Mouse (Mus musculus) embryonic facial prominence, embryonic 11.5 days (tissue): ENCODE data around the gene Mrpl44. TPM values are rescaled to one million over a fixed set of nuclear protein-coding genes. Genes with fewer than 3 reads are reported as not detected.

Experiments
- ATAC-seq: fragments of 200-750 bp; cut with Nextera tagmentation; replicated peaks from 2 replicates; pipeline ENCODE4 v1.8.0; 2017; ENCODE audit warnings: low read depth; ENCODE audit not compliant: insufficient number of reproducible peaks, low FRiP score, low TSS enrichment
- DNase-seq: peaks from one replicate; pipeline ENCODE4 v3.0.0-alpha.2; 2015; ENCODE audit warnings: low spot score
- H3K27ac ChIP-seq: fragments of 300-500 bp; sonication (generic); replicated peaks from 2 replicates; pipeline ENCODE4 v1.5.1; 2014; ENCODE audit warnings: mild to moderate bottlenecking, low read depth, low read length, control low read depth
- H3K27me3 ChIP-seq: fragments of 300-500 bp; sonication (generic); 2 replicates; pipeline ENCODE4 v1.6.1; 2014; ENCODE audit warnings: mild to moderate bottlenecking, low read length, moderate library complexity, mixed read lengths; ENCODE audit not compliant: control insufficient read depth, insufficient read depth
- H3K36me3 ChIP-seq: fragments of 300-500 bp; sonication (generic); replicated peaks from 2 replicates; pipeline ENCODE4 v1.6.1; 2014; ENCODE audit warnings: low read depth, mild to moderate bottlenecking, low read length, moderate library complexity, mixed read lengths; ENCODE audit not compliant: control insufficient read depth, insufficient read depth
- H3K4me1 ChIP-seq: fragments of 300-500 bp; sonication (generic); 2 replicates; pipeline ENCODE4 v1.6.1; 2014; ENCODE audit warnings: low read length, mixed read lengths; ENCODE audit not compliant: control insufficient read depth, insufficient read depth
- H3K4me2 ChIP-seq: fragments of 300-500 bp; sonication (generic); 2 replicates; pipeline ENCODE4 v1.6.1; 2014; ENCODE audit warnings: low read depth, mild to moderate bottlenecking, control low read depth, low read length, moderate library complexity
- H3K4me3 ChIP-seq: fragments of 300-500 bp; sonication (generic); 2 replicates; pipeline ENCODE4 v1.5.1; 2014; ENCODE audit warnings: low read depth, low read length, control low read depth
- H3K9ac ChIP-seq: fragments of 300-500 bp; sonication (generic); replicated peaks from 2 replicates; pipeline ENCODE4 v1.6.1; 2014; ENCODE audit warnings: mild to moderate bottlenecking, control low read depth, low read length
- H3K9me3 ChIP-seq: fragments of 300-500 bp; sonication (generic); replicated peaks from 2 replicates; pipeline ENCODE4 v1.6.1; 2016; ENCODE audit warnings: mild to moderate bottlenecking, low read length, inconsistent platforms, mixed read lengths; ENCODE audit not compliant: control insufficient read depth
- WGBS: fragments of 180-500 bp; shearing (Covaris S2); extraction: QIAGEN DNeasy Blood & Tissue Kit; methylation state at CpG from one replicate; pipeline ENCODE4 v1.1.7; 2014; 5-methylcytosine and 5-hydroxymethylcytosine counted together
- polyA plus RNA-seq: library from polyadenylated mRNA; unstranded; fragments of >200 nt; fragmentation: Nextera tagmentation; extraction: Ambion mirVana; gene quantifications from 2 replicates; pipeline ENCODE4 v1.2.1, GENCODE M21; 2014

Mrpl44 gene
- polyA plus RNA-seq, 1 experiment from 2014 or later = 53.1 TPM

DNA sequence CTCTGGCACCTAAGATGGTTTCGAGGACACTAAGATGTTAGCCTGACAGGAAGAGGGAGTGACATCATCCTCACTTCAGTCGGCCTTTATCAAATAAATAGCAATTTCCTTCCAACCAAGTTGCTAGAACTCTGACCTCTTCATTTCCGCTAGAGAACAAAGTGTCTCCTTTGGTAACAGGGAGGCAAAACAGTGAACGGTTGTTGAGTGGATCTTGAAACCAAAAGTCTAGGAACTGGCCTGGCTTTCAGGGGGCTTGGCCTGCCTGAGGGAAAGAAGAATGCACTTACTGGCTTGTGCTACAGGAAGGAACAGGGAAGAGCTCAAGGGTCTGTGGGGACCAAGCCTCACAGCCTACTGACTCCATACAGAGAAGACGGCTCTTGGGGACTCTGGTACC lies 24.6 kb upstream of the Mrpl44 start:
- Histone ChIP-seq H3K9me3 (no peaks in the 10 kb centered on the region), H3K4me3 (no peak overlapping the region), H3K27ac (no peak overlapping the region), H3K4me2 (no peak overlapping the region), H3K4me1 (no peaks in the 10 kb centered on the region), H3K36me3 (no peaks in the 10 kb centered on the region), H3K27me3 (no peaks in the 10 kb centered on the region), H3K9ac (no peak overlapping the region)
- 57% methylated on average over 5 of the region's 5 CpGs for WGBS
- DNase-seq (peak; percentile 9), ATAC-seq (no peak)

DNA sequence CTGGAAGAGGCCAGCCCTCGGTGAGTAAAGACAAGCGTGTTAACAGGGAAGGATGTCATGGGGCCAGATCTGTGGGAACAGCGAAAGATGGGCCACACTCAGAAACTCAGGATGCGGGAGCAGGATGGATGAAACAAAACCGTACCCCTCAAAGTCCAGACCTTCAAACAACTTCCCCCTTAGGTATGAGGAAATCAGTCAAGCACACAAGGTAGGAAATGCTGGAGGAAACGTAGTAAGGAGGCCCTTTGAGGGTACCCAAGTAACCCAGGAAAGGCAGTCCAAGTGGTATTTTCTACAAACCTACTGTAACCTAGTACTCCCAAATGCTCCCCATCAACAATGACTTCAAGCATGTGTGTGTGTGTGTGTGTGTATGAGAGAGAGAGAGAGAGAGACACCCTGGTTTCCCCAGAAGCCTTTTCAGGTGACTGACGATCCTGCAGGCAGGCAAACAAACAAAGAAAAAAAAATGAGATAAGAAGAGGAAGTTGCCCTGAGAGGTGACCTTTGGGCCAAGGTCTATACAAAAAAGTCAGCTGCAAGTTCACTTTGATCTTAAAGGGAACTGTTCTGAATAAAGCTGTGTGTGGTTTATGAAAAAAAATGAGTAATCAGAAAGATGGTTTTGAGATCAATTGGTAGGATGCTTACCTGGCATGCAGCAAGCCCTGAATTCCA lies 23.7 kb upstream of the Mrpl44 start:
- 79% methylated on average over 7 of the region's 7 CpGs for WGBS
- H3K27ac ChIP-seq = no peak overlapping the region

DNA sequence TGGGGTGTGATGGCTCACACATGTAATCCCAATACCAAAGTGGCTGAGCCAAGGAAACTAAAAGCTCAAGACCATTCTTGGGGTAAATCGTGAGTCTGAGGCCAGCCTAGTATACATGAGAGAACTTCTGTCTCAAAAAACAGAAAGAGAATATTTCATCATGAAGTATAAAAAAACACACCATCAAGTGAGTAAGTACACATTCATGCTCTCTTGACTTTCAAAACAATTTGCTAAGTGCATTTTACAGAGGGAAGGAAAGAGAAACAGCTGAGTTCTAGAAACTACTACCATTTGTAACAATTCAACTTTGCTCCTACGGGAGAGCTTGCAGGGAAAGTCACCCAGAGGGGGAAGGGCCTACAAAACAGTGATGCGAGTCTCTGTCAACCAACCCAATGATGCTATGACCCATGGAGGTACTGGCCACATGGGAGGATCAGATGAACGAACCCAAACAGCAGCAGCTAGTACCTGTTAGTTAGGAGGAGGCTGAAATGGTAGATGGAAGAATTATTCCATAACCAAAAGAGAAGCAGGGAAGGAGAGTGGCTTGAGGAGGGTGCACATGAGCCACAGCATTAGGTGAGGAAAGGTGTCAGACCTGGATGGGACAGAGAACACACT lies 23.0 kb upstream of the Mrpl44 start:
- no peaks in the 10 kb centered on the region for H3K9me3 ChIP-seq
- ATAC-seq = no peak
- no peak overlapping the region for H3K4me3 ChIP-seq
- H3K27me3 ChIP-seq = no peaks in the 10 kb centered on the region
- H3K9ac ChIP-seq = no peak overlapping the region
- H3K4me1 ChIP-seq = no peaks in the 10 kb centered on the region
- no peak overlapping the region for H3K4me2 ChIP-seq
- no peak overlapping the region for H3K27ac ChIP-seq
- no peak for DNase-seq
- H3K36me3 ChIP-seq = no peaks in the 10 kb centered on the region
- WGBS = 80% methylated on average over 4 of the region's 4 CpGs

More for the DNA sequence above, 23.7 kb upstream of the Mrpl44 start:
- Histone ChIP-seq H3K9ac (no peak overlapping the region), H3K4me2 (no peak overlapping the region), H3K4me1 (no peaks in the 10 kb centered on the region), H3K4me3 (no peak overlapping the region), H3K36me3 (no peaks in the 10 kb centered on the region), H3K9me3 (no peaks in the 10 kb centered on the region), H3K27me3 (no peaks in the 10 kb centered on the region)
- ATAC-seq (no peak), DNase-seq (no peak)

DNA sequence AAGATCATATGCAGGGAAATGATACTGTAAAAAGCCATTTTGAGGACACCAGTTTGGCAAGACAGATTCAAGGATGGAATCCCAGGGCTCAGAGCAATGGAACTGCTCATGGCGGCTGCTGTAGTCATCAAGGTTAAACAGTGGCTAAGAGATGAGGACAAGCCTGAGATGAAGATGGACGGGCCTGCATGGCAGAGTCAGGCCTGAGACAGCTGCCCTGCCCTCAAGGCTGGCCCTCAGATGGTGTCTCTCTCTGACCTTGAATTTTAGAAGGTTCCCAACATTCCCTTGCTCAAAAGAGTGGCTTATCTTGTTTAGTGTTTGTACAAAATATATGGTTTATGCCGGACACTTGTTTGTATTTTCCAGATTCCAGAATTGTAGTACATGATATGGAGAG lies 22.4 kb upstream of the Mrpl44 start:
- Histone ChIP-seq H3K27ac (no peak overlapping the region), H3K36me3 (no peaks in the 10 kb centered on the region), H3K9me3 (no peaks in the 10 kb centered on the region), H3K27me3 (no peaks in the 10 kb centered on the region), H3K4me3 (no peak overlapping the region), H3K4me1 (no peaks in the 10 kb centered on the region), H3K9ac (no peak overlapping the region), H3K4me2 (no peak overlapping the region)
- DNase-seq = no peak
- ATAC-seq = no peak
- 87% methylated on average over 3 of the region's 3 CpGs for WGBS

GRCm38 (mm10) chr1:79754936-79755335 lies 20.9 kb upstream of the Mrpl44 start:
- ATAC-seq (no peak), DNase-seq (no peak)
- Histone ChIP-seq H3K36me3 (no peaks in the 10 kb centered on the region), H3K9ac (no peak overlapping the region), H3K27me3 (no peaks in the 10 kb centered on the region), H3K4me3 (no peak overlapping the region), H3K4me2 (no peak overlapping the region), H3K4me1 (no peaks in the 10 kb centered on the region), H3K27ac (no peak overlapping the region), H3K9me3 (no peaks in the 10 kb centered on the region)
- WGBS = 78% methylated on average over 3 of the region's 3 CpGs

- no peaks in the 10 kb centered on the region for H3K4me1 ChIP-seq
- H3K4me3 ChIP-seq = no peak overlapping the region
- no peak overlapping the region for H3K4me2 ChIP-seq
- H3K9me3 ChIP-seq = no peaks in the 10 kb centered on the region
- H3K27ac ChIP-seq = no peak overlapping the region
- DNase-seq = no peak
- H3K36me3 ChIP-seq = no peaks in the 10 kb centered on the region
- H3K9ac ChIP-seq = no peak overlapping the region
- no peaks in the 10 kb centered on the region for H3K27me3 ChIP-seq
- no peak for ATAC-seq
- 35% methylated on average over 2 of the region's 2 CpGs for WGBS
Measured at GRCm38 (mm10) chr1:79755376-79755775, 20.4 kb upstream of the Mrpl44 start.

- Histone ChIP-seq H3K27ac (no peak overlapping the region), H3K9ac (no peak overlapping the region), H3K36me3 (no peaks in the 10 kb centered on the region), H3K27me3 (no peaks in the 10 kb centered on the region), H3K4me1 (no peaks in the 10 kb centered on the region; the same call in 1 of the 2 replicates), H3K4me3 (no peak overlapping the region), H3K9me3 (no peaks in the 10 kb centered on the region), H3K4me2 (no peak overlapping the region)
- ATAC-seq = no peak
- no peak for DNase-seq
- WGBS = 92% methylated on average over 5 of the region's 5 CpGs
Measured at GRCm38 (mm10) chr1:79756417-79756816, 19.4 kb upstream of the Mrpl44 start.

DNA sequence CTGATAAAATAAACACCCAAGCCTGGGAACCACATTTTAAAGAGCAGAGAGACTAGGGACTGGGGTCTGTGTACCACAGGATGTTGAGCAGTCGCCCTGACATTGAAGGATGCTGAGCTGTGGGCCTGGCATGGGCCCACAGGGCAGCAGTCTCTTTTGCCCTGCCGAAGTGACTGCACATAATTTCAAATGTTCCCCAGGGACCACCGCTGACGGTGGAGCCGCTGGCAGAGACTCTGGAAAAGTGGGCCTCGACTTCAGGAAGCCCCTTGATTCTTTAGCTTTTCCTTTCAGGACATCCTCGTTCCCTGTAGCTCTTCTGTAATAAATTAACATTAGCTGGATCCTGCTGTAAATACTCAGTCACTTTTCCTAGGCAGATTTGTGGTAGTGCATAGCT lies 18.7 kb upstream of the Mrpl44 start:
- no peak for ATAC-seq
- Histone ChIP-seq H3K4me3 (no peak overlapping the region), H3K27ac (no peak overlapping the region), H3K4me2 (no peak overlapping the region), H3K9ac (no peak overlapping the region), H3K4me1 (no peaks in the 10 kb centered on the region; the same call in 1 of the 2 replicates), H3K9me3 (no peaks in the 10 kb centered on the region), H3K36me3 (no peaks in the 10 kb centered on the region), H3K27me3 (no peaks in the 10 kb centered on the region)
- no peak for DNase-seq
- WGBS = 56% methylated on average over 7 of the region's 7 CpGs
